In genomic region chr11:69368356-69369214, GRCm38 (mm10) we compare ENCODE assay signal across 8 mouse cellular contexts. TPM values are rescaled to one million over a fixed set of nuclear protein-coding genes. Genes with fewer than 3 reads are reported as not detected.
DNase-seq lines count a peak whose midpoint lies in the region; ATAC-seq and TF ChIP-seq lines count a peak whose summit lies in the region.

No protein-coding gene starts in this region.

- peak overlapping the region; percentile 91 for H3K4me3 ChIP-seq in brown adipose tissue, adult 24 weeks (ENCODE audit: insufficient read depth, low read depth, low read length)
- H3K4me3 ChIP-seq in forebrain, embryonic 16.5 days (replicated peaks; ENCODE audit: low read length): peak overlapping the region; percentile 67
- peak overlapping the region; percentile 79 for H3K4me3 ChIP-seq in hindbrain, postnatal 0 days (ENCODE audit: low read length)
- H3K4me3 ChIP-seq in liver, embryonic 13.5 days (replicated peaks): peak overlapping the region; percentile 73
- peak overlapping the region; percentile 99 for H3K4me3 ChIP-seq in neural tube, embryonic 12.5 days

- ATAC-seq in forebrain, embryonic 16.5 days: no peak
- ATAC-seq in hindbrain, postnatal 0 days: no peak
- no peak for ATAC-seq in liver, embryonic 13.5 days (ENCODE audit: low read depth)
- ATAC-seq in neural tube, embryonic 12.5 days (ENCODE audit: low FRiP score, low read depth): no peak

- peak overlapping the region; percentile 98 for H3K4me2 ChIP-seq in forebrain, embryonic 16.5 days (ENCODE audit: low read length)
- H3K4me2 ChIP-seq in hindbrain, postnatal 0 days (ENCODE audit: low read depth, low read length): peak overlapping the region; percentile 93
- peak overlapping the region; percentile 97 for H3K4me2 ChIP-seq in liver, embryonic 13.5 days
- H3K4me2 ChIP-seq in neural tube, embryonic 12.5 days (replicated peaks): peak overlapping the region; percentile 90

- peaks cover 6% of the 10 kb centered on the region for H3K36me3 ChIP-seq in forebrain, embryonic 16.5 days (ENCODE audit: control insufficient read depth, insufficient read depth)
- H3K36me3 ChIP-seq in hindbrain, postnatal 0 days (ENCODE audit: insufficient read depth, low read length): no peaks in the 10 kb centered on the region
- H3K36me3 ChIP-seq in liver, embryonic 13.5 days: no peaks in the 10 kb centered on the region
- peaks cover 10% of the 10 kb centered on the region for H3K36me3 ChIP-seq in neural tube, embryonic 12.5 days

- under 1% methylated on average over 67 of the region's 106 CpGs for WGBS in forebrain, embryonic 16.5 days
- 1% methylated on average over 52 of the region's 106 CpGs for WGBS in hindbrain, postnatal 0 days
- 1% methylated on average over 36 of the region's 106 CpGs for WGBS in liver, embryonic 13.5 days (ENCODE audit: insufficient replicate concordance)
- WGBS in neural tube, embryonic 12.5 days: under 1% methylated on average over 81 of the region's 106 CpGs

- peak overlapping the region; percentile 76 for H3K27ac ChIP-seq in brown adipose tissue, adult 24 weeks (replicated peaks; ENCODE audit: low read depth, low read length)
- H3K27ac ChIP-seq in forebrain, embryonic 16.5 days (ENCODE audit: low read length): peak overlapping the region; percentile 100
- peak overlapping the region; percentile 98 for H3K27ac ChIP-seq in hindbrain, postnatal 0 days
- peak overlapping the region; percentile 68 for H3K27ac ChIP-seq in liver, embryonic 13.5 days
- H3K27ac ChIP-seq in neural tube, embryonic 12.5 days: peak overlapping the region; percentile 99

- TF ChIP-seq CTCF in hindbrain, postnatal 0 days (IDR thresholded peaks at IDR 0.05; ENCODE audit: low read depth): no peak

- H3K9ac ChIP-seq in forebrain, embryonic 16.5 days (replicated peaks; ENCODE audit: low read depth, low read length): peak overlapping the region; percentile 99
- H3K9ac ChIP-seq in hindbrain, postnatal 0 days (replicated peaks; ENCODE audit: low read length): peak overlapping the region; percentile 99
- H3K9ac ChIP-seq in liver, embryonic 13.5 days: peak overlapping the region; percentile 88
- H3K9ac ChIP-seq in neural tube, embryonic 12.5 days: peak overlapping the region; percentile 99

- peak; percentile 34 for DNase-seq in ovary, postnatal 14 days (ENCODE audit: low spot score)
- no peak for DNase-seq in ovary, postnatal 10 days (ENCODE audit: low spot score)
- DNase-seq in hindbrain, postnatal 0 days (ENCODE audit: low spot score): peak; percentile 71
- DNase-seq in liver, embryonic 13.5 days: no peak
- DNase-seq in urinary bladder, postnatal 25 days (ENCODE audit: low spot score): peak; percentile 48

- peaks cover 25% of the 10 kb centered on the region for H3K4me1 ChIP-seq in brown adipose tissue, adult 24 weeks (ENCODE audit: control insufficient read depth, insufficient read depth, insufficient read length, low read length)
- H3K4me1 ChIP-seq in forebrain, embryonic 16.5 days (replicated peaks; ENCODE audit: control insufficient read depth, insufficient read depth, low read length): peaks cover 49% of the 10 kb centered on the region
- H3K4me1 ChIP-seq in hindbrain, postnatal 0 days (ENCODE audit: insufficient read depth, low read length): peaks cover 29% of the 10 kb centered on the region
- H3K4me1 ChIP-seq in liver, embryonic 13.5 days (replicated peaks): peaks cover 84% of the 10 kb centered on the region
- H3K4me1 ChIP-seq in neural tube, embryonic 12.5 days: peaks cover 57% of the 10 kb centered on the region

- H3K9me3 ChIP-seq in forebrain, embryonic 16.5 days (ENCODE audit: control insufficient read depth, low read length): no peaks in the 10 kb centered on the region
- no peaks in the 10 kb centered on the region for H3K9me3 ChIP-seq in hindbrain, postnatal 0 days (ENCODE audit: low read length)
- H3K9me3 ChIP-seq in liver, embryonic 13.5 days (replicated peaks): no peaks in the 10 kb centered on the region
- no peaks in the 10 kb centered on the region for H3K9me3 ChIP-seq in neural tube, embryonic 12.5 days

- no peaks in the 10 kb centered on the region for H3K27me3 ChIP-seq in forebrain, embryonic 16.5 days (replicated peaks; ENCODE audit: control insufficient read depth, insufficient read depth, low read length)
- no peaks in the 10 kb centered on the region for H3K27me3 ChIP-seq in hindbrain, postnatal 0 days (ENCODE audit: insufficient read depth, low read length)
- H3K27me3 ChIP-seq in liver, embryonic 13.5 days: peaks cover 67% of the 10 kb centered on the region
- H3K27me3 ChIP-seq in neural tube, embryonic 12.5 days (replicated peaks): no peaks in the 10 kb centered on the region

RNA-seq across cellular contexts. Expression of gene Chd3, which starts 0.6 kb away (rescaled TPM):
- polyA plus RNA-seq in brown adipose tissue, adult 24 weeks (2012; ENCODE audit: insufficient read depth, insufficient read length, missing spikeins): 19.4 and 27.0 TPM in 2 replicates
- polyA plus RNA-seq in forebrain, embryonic 16.5 days (2015; fragmentation: Nextera tagmentation; extraction: Ambion mirVana): 132 and 146 TPM in 2 replicates
- 252 and 255 TPM in 2 replicates for total RNA-seq in hindbrain, postnatal 0 days (2014; rRNA removed)
- 46.6 and 49.7 TPM in 2 replicates for polyA plus RNA-seq in hindbrain, postnatal 0 days (2015; fragmentation: Nextera tagmentation; extraction: Ambion mirVana)
- 2.6 and 4.4 TPM in 2 replicates for polyA plus RNA-seq in liver, embryonic 13.5 days (2015; fragmentation: Nextera tagmentation; extraction: Ambion mirVana)
- 87.1 and 93.0 TPM in 2 replicates for polyA plus RNA-seq in neural tube, embryonic 12.5 days (2016; fragmentation: Nextera tagmentation; extraction: Ambion mirVana)

RNA-seq across cellular contexts. Expression of gene Naa38, which starts 26.7 kb away (rescaled TPM):
- polyA plus RNA-seq in brown adipose tissue, adult 24 weeks (2012; ENCODE audit: insufficient read depth, insufficient read length, missing spikeins): 249 and 290 TPM in 2 replicates
- 79.2 and 86.1 TPM in 2 replicates for polyA plus RNA-seq in forebrain, embryonic 16.5 days (2015; fragmentation: Nextera tagmentation; extraction: Ambion mirVana)
- 77.1 and 99.0 TPM in 2 replicates for total RNA-seq in hindbrain, postnatal 0 days (2014; rRNA removed)
- 162 and 163 TPM in 2 replicates for polyA plus RNA-seq in hindbrain, postnatal 0 days (2015; fragmentation: Nextera tagmentation; extraction: Ambion mirVana)
- 102 and 105 TPM in 2 replicates for polyA plus RNA-seq in liver, embryonic 13.5 days (2015; fragmentation: Nextera tagmentation; extraction: Ambion mirVana)
- 105 and 111 TPM in 2 replicates for polyA plus RNA-seq in neural tube, embryonic 12.5 days (2016; fragmentation: Nextera tagmentation; extraction: Ambion mirVana)

RNA-seq across cellular contexts. Expression of gene Cyb5d1, which starts 26.8 kb away (rescaled TPM):
- polyA plus RNA-seq in brown adipose tissue, adult 24 weeks (2012; ENCODE audit: insufficient read depth, insufficient read length, missing spikeins): 16.1 and 18.9 TPM in 2 replicates
- 42.5 and 44.2 TPM in 2 replicates for polyA plus RNA-seq in forebrain, embryonic 16.5 days (2015; fragmentation: Nextera tagmentation; extraction: Ambion mirVana)
- total RNA-seq in hindbrain, postnatal 0 days (2014; rRNA removed): 21.8 and 26.9 TPM in 2 replicates
- 18.5 and 22.2 TPM in 2 replicates for polyA plus RNA-seq in hindbrain, postnatal 0 days (2015; fragmentation: Nextera tagmentation; extraction: Ambion mirVana)
- 10.3 and 13.0 TPM in 2 replicates for polyA plus RNA-seq in liver, embryonic 13.5 days (2015; fragmentation: Nextera tagmentation; extraction: Ambion mirVana)
- polyA plus RNA-seq in neural tube, embryonic 12.5 days (2016; fragmentation: Nextera tagmentation; extraction: Ambion mirVana): 48.5 and 49.9 TPM in 2 replicates

RNA-seq across cellular contexts. Expression of gene Rnf227, which starts 28.3 kb away (rescaled TPM):
- polyA plus RNA-seq in brown adipose tissue, adult 24 weeks (2012; ENCODE audit: insufficient read depth, insufficient read length, missing spikeins): 2.8 TPM in 1 of 2 replicates, not detected in the other
- polyA plus RNA-seq in forebrain, embryonic 16.5 days (2015; fragmentation: Nextera tagmentation; extraction: Ambion mirVana): 109 and 144 TPM in 2 replicates
- 127 and 141 TPM in 2 replicates for total RNA-seq in hindbrain, postnatal 0 days (2014; rRNA removed)
- polyA plus RNA-seq in hindbrain, postnatal 0 days (2015; fragmentation: Nextera tagmentation; extraction: Ambion mirVana): 234 and 241 TPM in 2 replicates
- polyA plus RNA-seq in liver, embryonic 13.5 days (2015; fragmentation: Nextera tagmentation; extraction: Ambion mirVana): 0.92 and 1.1 TPM in 2 replicates
- 51.3 and 58.6 TPM in 2 replicates for polyA plus RNA-seq in neural tube, embryonic 12.5 days (2016; fragmentation: Nextera tagmentation; extraction: Ambion mirVana)

RNA-seq across cellular contexts. Expression of gene Tmem88, which starts 29.4 kb away (rescaled TPM):
- polyA plus RNA-seq in brown adipose tissue, adult 24 weeks (2012; ENCODE audit: insufficient read depth, insufficient read length, missing spikeins): 4.1 and 8.3 TPM in 2 replicates
- polyA plus RNA-seq in forebrain, embryonic 16.5 days (2015; fragmentation: Nextera tagmentation; extraction: Ambion mirVana): 5.9 and 6.2 TPM in 2 replicates
- total RNA-seq in hindbrain, postnatal 0 days (2014; rRNA removed): 3.8 and 4.3 TPM in 2 replicates
- polyA plus RNA-seq in hindbrain, postnatal 0 days (2015; fragmentation: Nextera tagmentation; extraction: Ambion mirVana): 8.7 and 9.5 TPM in 2 replicates
- 8.9 and 9.5 TPM in 2 replicates for polyA plus RNA-seq in liver, embryonic 13.5 days (2015; fragmentation: Nextera tagmentation; extraction: Ambion mirVana)
- polyA plus RNA-seq in neural tube, embryonic 12.5 days (2016; fragmentation: Nextera tagmentation; extraction: Ambion mirVana): 13.7 TPM in 2 replicates

Comparison
In these comparisons a context has a peak if more than half of its experiments do, and no peak if none do; other contexts are left out.
1. DNase-seq: peak in ovary, postnatal 14 days (single experiment), hindbrain, postnatal 0 days (single experiment) and urinary bladder, postnatal 25 days (single experiment); none in ovary, postnatal 10 days (single experiment) and liver, embryonic 13.5 days (single experiment).
2. Peak in every context shown above with its lines, with median percentiles within 50 percentile points of each other: H3K27ac ChIP-seq, H3K4me3 ChIP-seq, H3K4me2 ChIP-seq and H3K9ac ChIP-seq.